Mouse (Mus musculus): ENCODE data around the gene Gm10277.
A peak's percentile ranks its signal among the peaks of the same experiment; 100 is the strongest.

Gm10277 gene

GRCm38 (mm10) chr11:77787707-77788106 is at the start of gene Gm10277:
Gene Gm10277 (minus strand): TSS chr11:77787747.
- no peak for DNase-seq

- no peak for DNase-seq
These were observed 49.2 kb upstream of the Gm10277 start for GRCm38 (mm10) chr11:77836751-77837150.

GRCm38 (mm10) chr11:77836290-77836689 is 48.7 kb upstream of the Gm10277 start:
- no peak for DNase-seq

- no peak for DNase-seq
These were observed 47.6 kb upstream of the Gm10277 start for GRCm38 (mm10) chr11:77835109-77835508.

- DNase-seq, result no peak
These were observed 45.0 kb upstream of the Gm10277 start for GRCm38 (mm10) chr11:77832541-77832940.

- no peak for DNase-seq
These were observed 43.3 kb upstream of the Gm10277 start for GRCm38 (mm10) chr11:77830875-77831274.

GRCm38 (mm10) chr11:77829043-77829841 is 41.7 kb upstream of the Gm10277 start:
- DNase-seq, result no peak

GRCm38 (mm10) chr11:77828163-77828562 is 40.6 kb upstream of the Gm10277 start:
- no peak for DNase-seq

- peak in 1 of 2 experiments; percentile 47 for DNase-seq
These were observed 39.9 kb upstream of the Gm10277 start for GRCm38 (mm10) chr11:77827241-77827995.

- no peak for DNase-seq
These were observed 38.8 kb upstream of the Gm10277 start for GRCm38 (mm10) chr11:77826311-77826710.

- peak; percentile 45 to 47 for DNase-seq
These were observed 38.3 kb upstream of the Gm10277 start for GRCm38 (mm10) chr11:77825853-77826252.

- peak in 1 of 2 experiments; percentile 29 for DNase-seq
These were observed 35.2 kb upstream of the Gm10277 start for GRCm38 (mm10) chr11:77822781-77823180.

GRCm38 (mm10) chr11:77821648-77822047 is 34.1 kb upstream of the Gm10277 start:
- DNase-seq, result no peak

- peak; percentile 52 to 63 for DNase-seq
These were observed 28.5 kb upstream of the Gm10277 start for GRCm38 (mm10) chr11:77816003-77816402.

GRCm38 (mm10) chr11:77813969-77814368 is 26.4 kb upstream of the Gm10277 start:
- DNase-seq, result no peak

- no peak for DNase-seq
These were observed 22.5 kb upstream of the Gm10277 start for GRCm38 (mm10) chr11:77810018-77810417.

- DNase-seq, result no peak
These were observed 21.7 kb upstream of the Gm10277 start for GRCm38 (mm10) chr11:77809215-77809614.

GRCm38 (mm10) chr11:77808051-77808465 is 20.5 kb upstream of the Gm10277 start:
- DNase-seq, result no peak

GRCm38 (mm10) chr11:77806855-77807254 is 19.3 kb upstream of the Gm10277 start:
- DNase-seq, result no peak

- DNase-seq, result no peak
These were observed 18.7 kb upstream of the Gm10277 start for GRCm38 (mm10) chr11:77806218-77806617.

- peak; percentile 71 to 82 for DNase-seq
These were observed 14.9 kb upstream of the Gm10277 start for GRCm38 (mm10) chr11:77802341-77802865.

GRCm38 (mm10) chr11:77800869-77801701 is 13.5 kb upstream of the Gm10277 start:
- peak; percentile 80 to 89 for DNase-seq

- DNase-seq, result no peak
These were observed 12.9 kb upstream of the Gm10277 start for GRCm38 (mm10) chr11:77800491-77800868.
